Mouse (Mus musculus): ENCODE data around the gene Slc25a36. TPM values are rescaled to one million over a fixed set of nuclear protein-coding genes. Genes with fewer than 3 reads are reported as not detected.
A peak's percentile ranks its signal among the peaks of the same experiment; 100 is the strongest.

Slc25a36 gene
- total RNA-seq, 2 experiments from 2014 or later = 77.0 to 81.2 TPM

- Histone ChIP-seq H3K27ac (no peak overlapping the region), H3K4me3 (no peak overlapping the region)
- TF ChIP-seq CTCF (conservative IDR thresholded peaks at IDR 0.05) = no peak
- no peak for DNase-seq (ENCODE audit: low spot score in 2 of 2)
Observed at GRCm38 (mm10) chr9:97135866-97136265, 24.9 kb upstream of the Slc25a36 start.

DNA sequence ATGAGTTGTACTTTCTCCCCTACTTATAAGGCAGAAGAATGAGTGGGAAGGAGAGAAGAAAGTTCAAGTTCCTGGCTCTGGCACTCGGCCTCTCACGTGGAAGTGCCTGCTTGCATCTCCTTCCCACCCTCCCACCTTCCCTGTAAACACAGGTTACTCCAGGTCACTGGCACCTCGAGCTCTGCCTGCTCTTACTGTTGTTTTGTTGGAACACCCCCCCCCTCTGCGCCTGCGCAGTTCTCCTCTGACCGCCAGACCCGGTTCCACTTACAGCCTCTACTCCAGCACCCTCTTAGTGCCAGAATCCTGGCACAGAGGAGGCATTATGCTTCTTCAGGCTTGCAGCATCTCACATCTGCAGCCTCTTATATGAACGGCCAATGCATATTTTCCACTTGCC lies 22.2 kb upstream of the Slc25a36 start:
- Histone ChIP-seq H3K4me3 (no peak overlapping the region), H3K27ac (no peak overlapping the region)
- no peak for TF ChIP-seq CTCF (conservative IDR thresholded peaks at IDR 0.05)
- no peak for DNase-seq (ENCODE audit: low spot score in 2 of 2)

DNA sequence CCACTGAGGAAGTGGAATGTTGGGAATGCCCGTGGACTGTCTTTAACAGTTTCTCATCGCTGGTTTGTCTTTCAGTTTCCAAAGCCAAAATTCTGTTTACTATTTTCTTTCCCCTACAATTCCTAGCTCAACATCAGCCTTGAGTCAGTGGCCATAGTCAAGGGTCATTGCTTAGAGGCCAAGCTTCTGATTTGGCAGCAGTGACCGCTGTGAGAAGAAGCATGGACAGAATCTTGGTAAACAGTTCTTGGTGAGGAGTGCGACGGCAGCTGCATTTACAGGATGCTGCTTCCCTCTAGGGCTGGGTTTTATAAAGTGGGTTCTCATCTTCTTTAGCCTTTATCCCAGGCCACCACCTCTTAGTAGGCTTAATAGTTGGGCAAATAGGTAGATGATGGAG lies 19.0 kb upstream of the Slc25a36 start:
- H3K4me3 ChIP-seq = no peak overlapping the region
- no peak for DNase-seq (ENCODE audit: low spot score in 2 of 2)
- TF ChIP-seq CTCF (conservative IDR thresholded peaks at IDR 0.05) = no peak

DNA sequence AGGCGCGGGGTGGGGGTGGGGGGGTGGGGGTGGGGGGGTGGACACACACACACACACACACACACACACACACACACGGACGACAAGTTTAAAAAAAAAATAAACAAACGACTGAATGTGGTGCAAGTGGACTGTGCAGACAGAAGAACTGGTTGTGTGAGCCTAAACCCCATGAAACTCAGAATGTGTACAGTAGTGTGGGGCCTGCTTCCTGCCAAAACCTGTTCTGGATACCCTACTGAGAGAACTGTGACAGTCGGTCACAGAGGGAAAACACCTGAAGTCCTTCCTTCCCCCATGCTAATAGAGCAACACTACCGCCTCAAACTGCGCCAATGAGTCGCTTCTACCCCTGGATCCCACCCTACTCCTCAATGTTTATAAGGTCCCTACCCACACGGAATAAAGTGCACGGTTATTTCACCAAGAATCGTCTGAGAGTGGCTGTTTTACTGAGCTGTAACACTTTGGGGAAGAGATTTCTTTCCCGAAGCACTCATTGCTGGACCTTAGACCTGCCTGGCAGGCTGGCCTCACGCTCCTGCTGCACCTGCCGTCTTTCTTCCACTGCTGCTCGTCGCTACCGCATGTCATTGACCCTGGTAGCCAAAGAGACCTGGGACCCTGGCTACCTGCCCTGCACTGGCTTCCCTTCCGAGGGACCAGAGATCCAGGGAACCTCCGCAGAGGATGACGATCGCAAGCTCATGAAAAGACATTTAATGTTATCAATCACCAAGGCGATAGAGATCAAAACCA lies 13.2 kb upstream of the Slc25a36 start:
- H3K4me3 ChIP-seq = no peak overlapping the region
- H3K27ac ChIP-seq = no peak overlapping the region
- no peak for TF ChIP-seq CTCF (conservative IDR thresholded peaks at IDR 0.05)
- no peak for DNase-seq (ENCODE audit: low spot score in 2 of 2)

More for the DNA sequence above, 19.0 kb upstream of the Slc25a36 start:
- no peak overlapping the region for H3K27ac ChIP-seq

DNA sequence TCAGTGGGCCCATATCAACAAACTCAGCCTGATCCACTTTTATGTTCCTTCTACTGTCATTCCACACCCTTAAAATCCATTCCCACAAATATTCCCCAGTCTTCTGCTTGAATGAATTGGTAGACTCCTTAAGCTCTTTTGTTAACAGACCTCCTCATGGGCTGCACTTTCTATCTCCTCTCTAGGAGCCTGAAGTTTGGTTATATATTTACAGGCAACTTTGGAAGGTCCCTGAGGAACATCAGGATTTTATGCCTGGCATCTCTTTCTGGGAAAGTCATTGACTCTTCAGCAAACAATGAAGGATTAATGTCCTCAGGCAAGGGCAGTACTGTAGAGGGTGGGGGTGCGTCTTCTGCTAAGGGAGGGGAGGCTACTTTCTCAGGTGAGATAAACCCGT lies 10.5 kb upstream of the Slc25a36 start:
- Histone ChIP-seq H3K27ac (no peak overlapping the region), H3K4me3 (no peak overlapping the region)
- no peak for TF ChIP-seq CTCF (conservative IDR thresholded peaks at IDR 0.05)
- no peak for DNase-seq (ENCODE audit: low spot score in 2 of 2)

- DNase-seq (ENCODE audit: low spot score in 2 of 2) = no peak
- no peak for TF ChIP-seq CTCF (conservative IDR thresholded peaks at IDR 0.05)
- Histone ChIP-seq H3K4me3 (no peak overlapping the region), H3K27ac (no peak overlapping the region)
Observed at GRCm38 (mm10) chr9:97114271-97114670, 3.3 kb upstream of the Slc25a36 start.

- H3K4me3 ChIP-seq = no peak overlapping the region
- no peak for DNase-seq (ENCODE audit: low spot score in 2 of 2)
- no peak overlapping the region for H3K27ac ChIP-seq
- no peak for TF ChIP-seq CTCF (conservative IDR thresholded peaks at IDR 0.05)
Observed at GRCm38 (mm10) chr9:97113555-97113929, 2.6 kb upstream of the Slc25a36 start.

GRCm38 (mm10) chr9:97112797-97113554 lies 2.0 kb upstream of the Slc25a36 start:
- H3K27ac ChIP-seq = no peak overlapping the region
- H3K4me3 ChIP-seq = no peak overlapping the region
- TF ChIP-seq CTCF (conservative IDR thresholded peaks at IDR 0.05) = no peak
- no peak for DNase-seq (ENCODE audit: low spot score in 2 of 2)

DNA sequence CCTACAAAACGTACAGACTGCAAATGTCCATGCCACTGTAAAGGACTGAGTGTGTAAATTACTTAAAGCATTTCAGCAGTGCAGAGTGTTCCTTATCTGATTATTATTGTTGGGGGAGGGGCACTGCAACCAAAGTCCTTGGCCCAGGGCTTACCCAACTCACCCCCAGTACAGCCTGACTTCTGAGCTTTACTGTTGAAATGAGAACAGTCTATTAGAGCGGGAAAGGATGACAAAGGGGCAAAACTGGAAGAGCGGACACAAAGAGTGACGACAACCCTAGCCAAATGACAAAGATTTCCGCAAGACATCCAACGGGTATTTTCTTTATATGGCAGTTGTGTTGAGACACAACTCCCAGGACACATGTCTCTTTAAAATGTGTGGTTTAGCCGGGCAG lies 1.3 kb upstream of the Slc25a36 start:
- DNase-seq (ENCODE audit: low spot score in 2 of 2) = no peak
- TF ChIP-seq CTCF (conservative IDR thresholded peaks at IDR 0.05) = no peak
- H3K27ac ChIP-seq = no peak overlapping the region
- no peak overlapping the region for H3K4me3 ChIP-seq

GRCm38 (mm10) chr9:97111506-97111905 lies 549 bp upstream of the Slc25a36 start:
- Histone ChIP-seq H3K4me3 (peak overlapping the region; percentile 97), H3K27ac (peak overlapping the region; percentile 93)
- no peak for TF ChIP-seq CTCF (conservative IDR thresholded peaks at IDR 0.05)
- no peak for DNase-seq (ENCODE audit: low spot score in 2 of 2)

- H3K4me3 ChIP-seq = no peak overlapping the region
- TF ChIP-seq CTCF (conservative IDR thresholded peaks at IDR 0.05) = no peak
- DNase-seq (ENCODE audit: low spot score in 2 of 2) = no peak
- no peak overlapping the region for H3K27ac ChIP-seq
Observed at GRCm38 (mm10) chr9:97106481-97107160, 4.3 kb downstream of the Slc25a36 start.

- Histone ChIP-seq H3K27ac (no peak overlapping the region), H3K4me3 (no peak overlapping the region)
- DNase-seq (ENCODE audit: low spot score in 2 of 2) = no peak
- no peak for TF ChIP-seq CTCF (conservative IDR thresholded peaks at IDR 0.05)
Observed at GRCm38 (mm10) chr9:97105400-97105985, 5.5 kb downstream of the Slc25a36 start.
